Mouse (Mus musculus) stomach, embryonic 15.5 days (tissue): Measurements from ENCODE around the gene Fam136a. TPM values are rescaled to one million over a fixed set of nuclear protein-coding genes. Genes with fewer than 3 reads are reported as not detected.
"Not testable (repeated sequence)": the region's sequence is repeated elsewhere in the genome, so short reads cannot be mapped to it uniquely, and the experiment has no call there.

Source experiments
- ATAC-seq: fragments of 200-750 bp; cut with Nextera tagmentation; 2 replicates; pipeline ENCODE4 v1.8.0; 2017; ENCODE audit warnings: low read depth, moderate number of reproducible peaks, moderate TSS enrichment; ENCODE audit not compliant: insufficient read depth, low FRiP score
- H3K27ac ChIP-seq: fragments of 300-500 bp; sonication (generic); 2 replicates; pipeline ENCODE4 v1.5.1; 2015; ENCODE audit warnings: mild to moderate bottlenecking, inconsistent platforms
- H3K27me3 ChIP-seq: fragments of 300-500 bp; sonication (generic); replicated peaks from 2 replicates; pipeline ENCODE4 v1.6.1; 2015; ENCODE audit warnings: inconsistent platforms
- H3K36me3 ChIP-seq: fragments of 300-500 bp; sonication (generic); 2 replicates; pipeline ENCODE4 v1.6.1; 2015; ENCODE audit warnings: inconsistent platforms
- H3K4me1 ChIP-seq: fragments of 300-500 bp; sonication (generic); 2 replicates; pipeline ENCODE4 v1.6.1; 2015; ENCODE audit warnings: inconsistent platforms
- H3K4me2 ChIP-seq: fragments of 300-500 bp; sonication (generic); 2 replicates; pipeline ENCODE4 v1.6.1; 2015; ENCODE audit warnings: mild to moderate bottlenecking, inconsistent platforms
- H3K4me3 ChIP-seq: fragments of 300-500 bp; sonication (generic); replicated peaks from 2 replicates; pipeline ENCODE4 v1.5.1; 2015; ENCODE audit warnings: inconsistent platforms
- H3K9ac ChIP-seq: fragments of 300-500 bp; sonication (generic); 2 replicates; pipeline ENCODE4 v1.6.1; 2015; ENCODE audit warnings: inconsistent platforms
- H3K9me3 ChIP-seq: fragments of 300-500 bp; sonication (generic); 2 replicates; pipeline ENCODE4 v1.6.1; 2016; ENCODE audit warnings: inconsistent platforms
- WGBS: fragments of 180-500 bp; shearing (Covaris S2); methylation state at CpG from one replicate; pipeline ENCODE4 v1.1.7; 2015; 5-methylcytosine and 5-hydroxymethylcytosine counted together
- polyA plus RNA-seq: library from polyadenylated mRNA; unstranded; fragments of >200 nt; fragmentation: Nextera tagmentation; extraction: Ambion mirVana; gene quantifications from 2 replicates; pipeline ENCODE4 v1.2.1, GENCODE M21; 2015

Gene Fam136a
- polyA plus RNA-seq, 1 experiment from 2014 or later = 124 TPM

DNA sequence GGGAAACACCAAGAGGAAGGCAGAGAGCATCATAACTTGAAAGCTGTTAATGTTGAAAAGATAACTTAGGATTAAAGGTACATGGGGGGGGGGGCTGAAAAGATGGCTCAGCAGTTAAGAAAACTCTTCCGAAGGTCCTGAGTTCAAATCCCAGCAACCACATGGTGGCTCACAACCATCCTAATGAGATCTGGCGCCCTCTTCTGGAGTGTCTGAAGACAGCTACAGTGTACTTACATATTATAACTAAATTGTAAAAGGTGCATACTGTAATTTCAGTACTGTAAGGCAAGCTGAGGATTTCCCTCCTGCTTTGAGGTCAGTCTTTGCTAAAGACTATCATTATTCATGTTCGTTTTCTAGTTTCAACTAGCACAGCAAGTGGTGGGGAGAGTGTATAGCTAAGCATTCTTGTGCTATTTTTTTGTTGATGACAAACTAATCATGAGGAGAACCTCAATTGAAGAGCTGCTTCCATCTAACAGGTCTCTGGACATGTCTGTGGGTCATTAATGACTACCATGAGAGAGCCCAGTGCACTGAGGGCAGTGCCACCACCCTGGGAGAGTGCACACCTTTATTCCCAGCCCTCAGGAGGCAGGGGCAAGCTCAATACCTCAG is 4.8 kb downstream of the Fam136a start:
- H3K4me3 ChIP-seq = no peak overlapping the region

DNA sequence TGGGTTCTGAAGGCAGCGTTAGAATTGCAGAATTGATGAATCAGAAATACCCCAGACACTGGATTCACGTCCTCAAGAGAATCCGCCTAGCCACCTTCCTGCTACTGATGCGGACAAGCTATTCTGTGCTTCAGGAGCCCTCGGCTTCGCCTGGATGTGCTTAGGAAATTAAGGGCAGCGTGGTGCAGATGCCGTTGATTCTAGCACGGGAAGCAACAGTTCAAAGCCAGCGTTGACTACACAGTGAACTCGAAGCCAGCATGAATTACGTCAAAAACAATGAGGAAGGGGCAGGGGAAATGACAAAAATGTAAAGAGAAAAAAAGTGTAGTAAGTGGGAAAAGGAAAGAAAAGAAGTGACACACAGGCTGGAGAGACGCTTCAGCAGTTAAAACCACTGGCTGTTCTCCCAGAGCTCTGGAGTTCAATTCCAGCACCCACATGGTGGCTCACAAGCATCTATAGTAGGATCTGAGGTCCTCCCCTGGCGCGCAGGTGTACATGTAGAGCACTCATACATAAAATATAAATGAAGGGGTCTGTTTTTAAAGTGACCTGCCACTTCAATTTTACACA is 5.4 kb downstream of the Fam136a start, which contains the start of gene Snrpg:
Gene Snrpg, plus strand, starts transcription at position 541 of the 576 bp plus-strand sequence.
- H3K36me3 ChIP-seq = no peaks in the 10 kb centered on the region
- H3K27me3 ChIP-seq = no peaks in the 10 kb centered on the region
- H3K27ac ChIP-seq = peak within 1 kb of the TSS; percentile 90
- peak within 1 kb of the TSS; percentile 88 for H3K4me3 ChIP-seq
- peak within 1 kb of the TSS; percentile 94 for H3K9ac ChIP-seq
- WGBS = 17% methylated on average over 15 of the region's 15 CpGs
- no peaks in the 10 kb centered on the region for H3K9me3 ChIP-seq
- ATAC-seq = 0 out of 2 replicates have a peak, but pooled peaks have one; percentile 4
- peak within 1 kb of the TSS; percentile 78 for H3K4me2 ChIP-seq
- H3K4me1 ChIP-seq = peaks cover 22% of the 10 kb centered on the region

More for the DNA sequence above, 4.8 kb downstream of the Fam136a start:
- no peaks in the 10 kb centered on the region for H3K27me3 ChIP-seq
- no peaks in the 10 kb centered on the region for H3K36me3 ChIP-seq
- WGBS = 61% methylated on average over 3 of the region's 3 CpGs
- no peak overlapping the region for H3K27ac ChIP-seq
- no peaks in the 10 kb centered on the region for H3K9me3 ChIP-seq
- H3K4me2 ChIP-seq = peak overlapping the region; percentile 78; the same call in 1 of the 2 replicates
- no peak overlapping the region for H3K9ac ChIP-seq
- ATAC-seq = no peak
- H3K4me1 ChIP-seq = peaks cover 22% of the 10 kb centered on the region

DNA sequence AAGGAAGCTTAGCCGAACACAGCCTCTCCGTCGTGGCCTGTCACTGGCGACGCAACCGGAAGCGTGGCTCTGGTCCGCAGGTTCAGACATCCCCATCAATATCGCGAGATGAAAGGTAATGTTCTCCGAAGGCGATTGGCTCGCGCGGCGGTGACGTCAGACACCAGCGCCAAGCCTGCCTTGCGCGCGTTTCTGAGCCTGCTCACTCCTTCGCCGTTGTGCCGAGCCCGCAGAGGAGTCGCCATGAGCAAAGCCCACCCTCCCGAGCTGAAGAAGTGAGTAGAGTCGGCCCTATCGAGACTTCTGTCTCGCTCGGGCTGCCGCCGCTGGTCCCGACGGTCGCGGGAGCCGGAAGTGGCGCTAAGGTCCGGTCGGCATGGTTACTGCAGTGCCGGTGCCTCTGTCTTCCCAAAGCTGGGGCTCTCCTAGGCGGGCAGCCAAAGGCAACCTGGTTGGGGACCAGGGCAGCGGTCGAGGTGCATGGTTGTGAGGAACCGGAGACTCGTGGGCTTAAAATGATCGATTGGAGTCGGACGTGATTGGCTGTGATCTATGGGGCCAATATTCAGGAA is 6.0 kb downstream of the Fam136a start:
- WGBS = under 1% methylated on average over 50 of the region's 50 CpGs
- Histone ChIP-seq H3K27me3 (no peaks in the 10 kb centered on the region), H3K4me3 (peak overlapping the region; percentile 88), H3K9me3 (no peaks in the 10 kb centered on the region), H3K36me3 (no peaks in the 10 kb centered on the region), H3K9ac (peak overlapping the region; percentile 94), H3K27ac (peak overlapping the region; percentile 90), H3K4me1 (peaks cover 19% of the 10 kb centered on the region), H3K4me2 (peak overlapping the region; percentile 78)
- ATAC-seq = peak; percentile 95

DNA sequence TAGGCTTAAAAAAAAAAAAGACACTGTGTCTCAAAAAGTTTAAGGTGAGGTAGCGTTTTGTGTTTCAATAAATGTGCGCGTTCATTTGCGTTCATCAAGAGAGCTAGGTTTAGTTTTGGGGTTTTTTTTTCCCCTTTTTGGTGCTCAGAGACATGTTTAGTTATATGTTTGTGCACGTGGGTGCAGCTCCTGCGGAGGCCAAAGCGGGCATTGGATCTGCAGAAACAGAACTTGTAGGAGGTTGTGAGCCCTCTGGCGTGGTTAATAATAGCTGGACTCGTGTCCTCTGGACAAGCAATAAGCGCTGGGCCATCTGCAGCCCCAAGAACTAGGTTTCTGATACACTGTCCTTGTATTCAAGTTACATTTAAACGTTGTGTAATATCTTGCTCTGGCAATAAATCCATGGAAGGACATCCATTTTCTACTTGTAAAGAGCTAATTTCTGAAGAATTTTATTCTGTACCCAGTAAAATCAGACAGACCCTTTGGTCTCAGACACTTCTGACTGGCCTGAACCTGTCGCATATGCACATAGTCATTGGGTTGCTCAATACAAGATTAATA is 6.6 kb downstream of the Fam136a start:
- Histone ChIP-seq H3K4me1 (peaks cover 17% of the 10 kb centered on the region), H3K9me3 (no peaks in the 10 kb centered on the region), H3K4me2 (peak overlapping the region; percentile 78), H3K4me3 (peak overlapping the region; percentile 88), H3K9ac (peak overlapping the region; percentile 94; the same call in 1 of the 2 replicates), H3K36me3 (peaks cover 3% of the 10 kb centered on the region), H3K27ac (no peak overlapping the region), H3K27me3 (no peaks in the 10 kb centered on the region)
- 3% methylated on average over 12 of the region's 12 CpGs for WGBS
- no peak for ATAC-seq

DNA sequence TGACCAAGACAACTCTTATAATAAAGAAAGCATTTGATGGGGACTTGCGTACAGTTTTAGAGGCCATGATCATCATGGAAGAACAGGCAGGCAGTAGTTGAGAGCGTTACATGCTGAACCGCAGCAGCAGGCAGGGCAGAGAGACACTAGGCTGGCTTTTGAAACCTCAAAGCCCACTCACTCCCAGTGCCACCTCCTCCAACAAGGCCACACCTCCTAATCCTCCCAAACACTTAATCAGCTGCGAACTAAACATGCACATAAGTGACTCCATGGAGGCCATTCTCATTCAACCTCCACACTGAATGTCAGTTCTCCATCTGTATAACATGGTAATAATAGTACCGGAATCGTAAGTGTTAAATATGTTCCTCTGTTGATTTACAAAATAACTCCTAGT is 8.1 kb downstream of the Fam136a start:
- H3K4me1 ChIP-seq = peaks cover 17% of the 10 kb centered on the region
- no peak overlapping the region for H3K27ac ChIP-seq
- no peak overlapping the region for H3K4me3 ChIP-seq
- no peak overlapping the region for H3K9ac ChIP-seq
- H3K36me3 ChIP-seq = peaks cover 18% of the 10 kb centered on the region
- no peak for ATAC-seq
- no peaks in the 10 kb centered on the region for H3K27me3 ChIP-seq
- no peaks in the 10 kb centered on the region for H3K9me3 ChIP-seq
- no peak overlapping the region for H3K4me2 ChIP-seq
- 92% methylated on average over 6 of the region's 6 CpGs for WGBS

- ATAC-seq = no peak
- Histone ChIP-seq H3K4me3 (no peak overlapping the region), H3K4me2 (no peak overlapping the region), H3K27ac (no peak overlapping the region), H3K9me3 (no peaks in the 10 kb centered on the region), H3K9ac (no peak overlapping the region), H3K27me3 (no peaks in the 10 kb centered on the region), H3K4me1 (no peaks in the 10 kb centered on the region), H3K36me3 (peaks cover 18% of the 10 kb centered on the region)
- 85% methylated on average over 3 of the region's 3 CpGs for WGBS
These were observed 12.9 kb downstream of the Fam136a start for GRCm38 (mm10) chr6:86378341-86378740.

DNA sequence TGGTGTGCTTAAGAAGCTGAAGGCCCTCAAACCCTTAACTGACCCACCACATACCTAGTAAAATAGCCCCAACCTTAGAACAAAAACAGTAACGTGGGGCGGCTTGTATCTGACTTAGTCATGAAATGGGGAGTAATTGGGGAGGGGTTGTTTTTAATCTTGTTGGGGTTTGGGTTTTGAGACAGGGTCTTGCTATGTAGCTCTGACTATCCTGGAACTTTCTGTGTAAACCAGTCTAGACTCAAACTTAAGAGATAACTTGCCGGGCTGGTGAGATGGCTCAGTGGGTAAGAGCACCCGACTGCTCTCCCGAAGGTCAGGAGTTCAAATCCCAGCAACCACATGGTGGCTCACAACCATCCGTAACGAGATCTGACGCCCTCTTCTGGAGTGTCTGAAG is 14.7 kb downstream of the Fam136a start:
- H3K36me3 ChIP-seq = peaks cover 18% of the 10 kb centered on the region
- H3K27me3 ChIP-seq, H3K9me3 ChIP-seq, H3K4me3 ChIP-seq, H3K4me2 ChIP-seq, ATAC-seq, H3K9ac ChIP-seq, H3K27ac ChIP-seq, H3K4me1 ChIP-seq: not testable (repeated sequence)
- 67% methylated on average over 8 of the region's 8 CpGs for WGBS

DNA sequence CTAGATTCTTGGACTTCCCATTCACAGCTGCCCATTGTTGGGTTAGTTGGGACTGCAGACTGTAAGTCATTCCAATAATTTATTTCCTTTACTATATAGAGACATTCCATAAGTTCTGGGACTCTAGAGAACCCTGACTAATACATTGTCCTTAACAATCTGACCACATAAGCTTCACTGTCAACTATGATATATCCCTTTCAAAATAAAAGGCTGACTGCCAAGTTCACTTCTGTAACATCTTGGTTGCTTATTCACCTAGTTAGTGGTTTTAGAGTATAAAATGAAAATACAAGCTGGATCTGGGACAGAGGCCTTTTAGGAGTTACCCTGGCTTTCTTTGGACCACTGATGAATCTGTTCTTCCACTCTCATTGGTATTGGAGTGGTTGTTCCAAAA is 17.1 kb downstream of the Fam136a start:
- Histone ChIP-seq H3K27me3 (no peaks in the 10 kb centered on the region), H3K36me3 (peaks cover 14% of the 10 kb centered on the region), H3K4me3 (no peak overlapping the region), H3K4me2 (no peak overlapping the region), H3K9ac (no peak overlapping the region), H3K4me1 (no peaks in the 10 kb centered on the region), H3K9me3 (no peaks in the 10 kb centered on the region), H3K27ac (no peak overlapping the region)
- ATAC-seq = no peak

DNA sequence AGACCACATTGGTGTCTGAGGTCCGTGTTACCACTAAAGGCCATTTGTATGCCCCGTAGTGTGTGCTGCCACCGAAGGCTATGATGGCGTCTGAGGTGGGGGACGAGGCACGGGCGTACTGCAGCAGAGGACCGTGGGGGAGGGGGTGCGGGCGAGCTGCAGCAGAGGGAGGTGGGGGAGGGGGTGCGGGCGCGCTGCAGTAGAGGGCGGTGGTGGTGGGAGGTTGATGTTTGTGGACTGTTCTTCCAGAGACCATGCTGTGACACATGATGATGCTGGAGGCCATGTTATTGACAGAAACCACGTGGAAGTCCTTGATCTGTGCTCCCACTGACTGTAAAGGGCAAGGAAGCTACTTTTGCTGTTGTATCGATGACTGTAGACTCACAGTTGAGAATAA is 17.9 kb downstream of the Fam136a start:
- H3K4me2 ChIP-seq = no peak overlapping the region
- H3K27me3 ChIP-seq = no peaks in the 10 kb centered on the region
- H3K4me1 ChIP-seq = no peaks in the 10 kb centered on the region
- peaks cover 13% of the 10 kb centered on the region for H3K36me3 ChIP-seq
- WGBS = 35% methylated on average over 16 of the region's 16 CpGs
- no peaks in the 10 kb centered on the region for H3K9me3 ChIP-seq
- ATAC-seq = no peak
- H3K4me3 ChIP-seq = no peak overlapping the region
- no peak overlapping the region for H3K9ac ChIP-seq
- H3K27ac ChIP-seq = no peak overlapping the region

- Histone ChIP-seq H3K4me3 (no peak overlapping the region), H3K9me3 (no peaks in the 10 kb centered on the region), H3K27me3 (no peaks in the 10 kb centered on the region), H3K36me3 (peaks cover 20% of the 10 kb centered on the region), H3K9ac (no peak overlapping the region), H3K4me1 (no peaks in the 10 kb centered on the region), H3K4me2 (no peak overlapping the region), H3K27ac (no peak overlapping the region)
- 46% methylated on average over 4 of the region's 4 CpGs for WGBS
- ATAC-seq = no peak
These were observed 19.2 kb downstream of the Fam136a start for GRCm38 (mm10) chr6:86384692-86385091.

GRCm38 (mm10) chr6:86385362-86386104 is 20.1 kb downstream of the Fam136a start:
- H3K9ac ChIP-seq = no peak overlapping the region
- peaks cover 27% of the 10 kb centered on the region for H3K36me3 ChIP-seq
- no peak overlapping the region for H3K4me3 ChIP-seq
- H3K9me3 ChIP-seq = no peaks in the 10 kb centered on the region
- WGBS = 85% methylated on average over 5 of the region's 5 CpGs
- ATAC-seq = no peak
- H3K4me2 ChIP-seq = no peak overlapping the region
- H3K4me1 ChIP-seq = no peaks in the 10 kb centered on the region
- H3K27ac ChIP-seq = no peak overlapping the region
- H3K27me3 ChIP-seq = no peaks in the 10 kb centered on the region
